Mouse (Mus musculus) kidney, embryonic 14.5 days (tissue): ENCODE measurements at regions not wholly inside any gene's neighbourhood (a gene's known extent, or its start where the extent isn't known, plus 50 kb on each side); places are given as distances from the start of the nearest gene placed in this dataset.

Experiments
- ATAC-seq: fragments of 200-750 bp; cut with Nextera tagmentation; 2 replicates; pipeline ENCODE4 v1.8.0; 2017; ENCODE audit warnings: moderate number of reproducible peaks, mild to moderate bottlenecking, moderate TSS enrichment, moderate library complexity; ENCODE audit not compliant: low FRiP score, low TSS enrichment
- H3K27ac ChIP-seq: fragments of 300-500 bp; sonication (generic); 2 replicates; pipeline ENCODE4 v1.5.1; 2014; ENCODE audit warnings: low read depth, mild to moderate bottlenecking, low read length, moderate library complexity, mixed read lengths
- H3K27me3 ChIP-seq: fragments of 300-500 bp; sonication (generic); 2 replicates; pipeline ENCODE4 v1.6.1; 2014; ENCODE audit warnings: mild to moderate bottlenecking, low read length; ENCODE audit not compliant: control insufficient read depth, insufficient read depth
- H3K36me3 ChIP-seq: fragments of 300-500 bp; sonication (generic); 2 replicates; pipeline ENCODE4 v1.6.1; 2014; ENCODE audit warnings: low read length, mixed read lengths; ENCODE audit not compliant: control insufficient read depth, insufficient read depth
- H3K4me1 ChIP-seq: fragments of 300-500 bp; sonication (generic); 2 replicates; pipeline ENCODE4 v1.6.1; 2014; ENCODE audit warnings: low read length, mixed read lengths; ENCODE audit not compliant: control insufficient read depth, insufficient read depth
- H3K4me2 ChIP-seq: fragments of 300-500 bp; sonication (generic); replicated peaks from 2 replicates; pipeline ENCODE4 v1.6.1; 2014; ENCODE audit warnings: low read depth, mild to moderate bottlenecking, low read length
- H3K4me3 ChIP-seq: fragments of 300-500 bp; sonication (generic); 2 replicates; pipeline ENCODE4 v1.5.1; 2014; ENCODE audit warnings: mild to moderate bottlenecking, low read length
- H3K9ac ChIP-seq: fragments of 300-500 bp; sonication (generic); 2 replicates; pipeline ENCODE4 v1.6.1; 2014; ENCODE audit warnings: low read depth, mild to moderate bottlenecking, low read length, moderate library complexity
- H3K9me3 ChIP-seq: fragments of 300-500 bp; sonication (generic); 2 replicates; pipeline ENCODE4 v1.6.1; 2016; ENCODE audit warnings: low read length; ENCODE audit not compliant: control insufficient read depth
- WGBS: fragments of 180-500 bp; shearing (Covaris S2); extraction: QIAGEN DNeasy Blood & Tissue Kit; methylation state at CpG from one replicate; pipeline ENCODE4 v1.1.7; 2014; 5-methylcytosine and 5-hydroxymethylcytosine counted together

DNA sequence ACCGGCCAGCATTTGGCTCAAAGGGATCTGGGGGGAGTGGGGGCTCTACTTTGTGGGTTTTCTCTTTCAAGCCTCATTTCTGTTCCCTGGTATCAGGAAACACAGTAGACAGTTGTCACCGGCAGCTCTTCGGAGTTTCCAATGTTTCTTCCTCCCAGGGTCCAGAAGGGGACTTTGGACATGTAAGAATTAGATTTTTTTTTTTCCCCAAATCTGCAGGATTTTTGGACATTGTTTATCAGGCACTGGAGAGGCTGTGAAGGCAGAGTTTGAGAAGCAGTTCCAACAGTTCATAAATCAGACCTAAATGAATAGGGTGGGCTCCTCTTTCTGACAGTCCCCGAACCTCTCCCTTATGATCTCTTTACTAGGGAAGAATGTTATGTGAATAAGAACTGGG, 270.4 kb downstream of the Mreg start:
- ATAC-seq = no peak

DNA sequence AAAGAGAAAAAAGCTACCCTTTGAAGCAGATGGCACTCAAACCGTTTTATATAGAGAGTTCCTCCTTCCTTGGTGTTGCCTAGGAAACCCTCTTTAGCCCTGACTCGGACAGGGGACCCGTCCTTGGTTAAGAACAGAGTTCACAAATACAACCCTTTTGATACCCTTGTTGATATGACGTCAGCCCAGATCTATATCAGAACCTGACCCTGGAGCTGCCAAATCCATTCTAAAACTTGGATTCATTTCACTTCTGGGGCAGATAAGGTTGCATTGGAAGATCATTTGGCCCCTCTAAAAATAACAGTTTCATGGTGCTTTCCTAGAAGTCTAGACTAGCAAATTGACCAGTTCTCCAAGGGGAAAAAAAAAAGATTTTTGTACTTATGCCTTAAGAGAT, 271.2 kb downstream of the Mreg start:
- 19% methylated on average over 4 of the region's 4 CpGs for WGBS
- Histone ChIP-seq H3K27me3 (no peaks in the 10 kb centered on the region), H3K4me2 (no peak overlapping the region)

More for the DNA sequence above, 270.4 kb downstream of the Mreg start:
- H3K36me3 ChIP-seq = no peaks in the 10 kb centered on the region
- no peak overlapping the region for H3K4me3 ChIP-seq
- H3K27me3 ChIP-seq = no peaks in the 10 kb centered on the region
- H3K27ac ChIP-seq = 0 out of 2 replicates have a peak overlapping the region, but pooled peaks have one; percentile 24
- H3K4me2 ChIP-seq = no peak overlapping the region
- H3K9ac ChIP-seq = no peak overlapping the region
- 47% methylated on average over 4 of the region's 4 CpGs for WGBS
- peaks cover 20% of the 10 kb centered on the region for H3K4me1 ChIP-seq
- H3K9me3 ChIP-seq = no peaks in the 10 kb centered on the region

DNA sequence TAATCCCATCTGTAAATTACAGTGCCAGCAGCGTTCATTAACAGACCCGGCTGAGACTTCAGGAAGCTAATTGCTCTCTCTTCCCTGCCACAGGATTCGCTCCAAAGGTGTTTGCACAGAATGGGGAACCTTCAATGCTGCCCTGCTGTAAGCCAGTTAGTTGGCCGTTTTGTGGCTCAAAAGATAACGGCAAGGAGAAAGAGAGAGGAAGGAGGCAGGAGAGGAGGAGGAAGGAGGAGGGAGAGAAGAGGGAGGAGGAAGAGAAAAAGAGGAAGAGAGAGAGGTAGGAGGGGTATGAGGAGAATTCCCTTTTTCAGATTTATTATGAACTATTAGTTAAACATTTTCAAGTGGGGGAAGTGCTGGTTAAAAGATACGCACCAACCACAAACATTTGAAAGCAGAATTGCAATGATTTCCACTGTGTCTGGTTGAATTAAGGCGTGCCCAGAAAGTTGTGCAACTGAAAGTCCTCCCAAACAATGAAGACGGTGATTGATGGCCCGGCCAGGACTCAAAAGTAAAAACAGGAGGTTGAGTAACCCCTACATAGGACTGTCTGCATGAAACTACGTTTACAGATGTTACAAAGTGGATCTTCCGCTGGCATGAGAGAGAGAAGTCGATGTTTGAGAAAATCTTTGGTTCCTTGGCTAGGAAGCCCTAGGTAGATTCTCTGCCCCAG, 273.6 kb downstream of the Mreg start:
- WGBS = 44% methylated on average over 12 of the region's 12 CpGs
- peaks cover 21% of the 10 kb centered on the region for H3K4me1 ChIP-seq
- no peaks in the 10 kb centered on the region for H3K36me3 ChIP-seq
- ATAC-seq = no peak
- H3K4me2 ChIP-seq = no peak overlapping the region; the same call in 1 of the 2 replicates
- no peak overlapping the region for H3K9ac ChIP-seq
- H3K27ac ChIP-seq = no peak overlapping the region
- H3K9me3 ChIP-seq = no peaks in the 10 kb centered on the region
- no peak overlapping the region for H3K4me3 ChIP-seq
- no peaks in the 10 kb centered on the region for H3K27me3 ChIP-seq

More for the DNA sequence above, 271.2 kb downstream of the Mreg start:
- H3K36me3 ChIP-seq = no peaks in the 10 kb centered on the region
- H3K4me3 ChIP-seq = no peak overlapping the region
- ATAC-seq = no peak
- no peak overlapping the region for H3K9ac ChIP-seq
- peaks cover 21% of the 10 kb centered on the region for H3K4me1 ChIP-seq
- H3K27ac ChIP-seq = no peak overlapping the region
- no peaks in the 10 kb centered on the region for H3K9me3 ChIP-seq

DNA sequence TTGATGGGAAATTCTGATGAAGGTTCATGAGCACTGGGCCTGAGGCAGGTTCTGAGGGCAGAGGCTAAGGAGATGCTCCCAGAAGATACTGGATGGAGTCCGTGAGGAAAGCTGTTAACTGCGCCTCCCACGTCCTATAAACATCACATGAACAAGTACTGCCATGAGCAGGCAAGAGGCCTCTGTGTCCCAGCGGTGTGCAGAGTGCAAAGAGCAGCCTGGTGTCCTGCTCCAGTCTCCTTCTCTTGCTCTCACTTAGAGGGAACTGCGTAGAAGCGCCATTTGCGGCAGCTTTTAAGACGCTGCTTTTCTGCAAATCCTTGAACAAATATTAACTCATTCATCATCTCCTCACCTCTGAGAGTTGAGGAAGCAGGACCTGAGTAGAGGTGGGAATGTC, 274.2 kb downstream of the Mreg start:
- H3K4me2 ChIP-seq = no peak overlapping the region; the same call in 1 of the 2 replicates
- H3K36me3 ChIP-seq = no peaks in the 10 kb centered on the region
- H3K27ac ChIP-seq = no peak overlapping the region
- no peak overlapping the region for H3K4me3 ChIP-seq
- WGBS = 30% methylated on average over 8 of the region's 8 CpGs
- no peaks in the 10 kb centered on the region for H3K27me3 ChIP-seq
- H3K9ac ChIP-seq = no peak overlapping the region
- peaks cover 21% of the 10 kb centered on the region for H3K4me1 ChIP-seq
- 0 out of 2 replicates have a peak, but pooled peaks have one; percentile 48 for ATAC-seq
- no peaks in the 10 kb centered on the region for H3K9me3 ChIP-seq

DNA sequence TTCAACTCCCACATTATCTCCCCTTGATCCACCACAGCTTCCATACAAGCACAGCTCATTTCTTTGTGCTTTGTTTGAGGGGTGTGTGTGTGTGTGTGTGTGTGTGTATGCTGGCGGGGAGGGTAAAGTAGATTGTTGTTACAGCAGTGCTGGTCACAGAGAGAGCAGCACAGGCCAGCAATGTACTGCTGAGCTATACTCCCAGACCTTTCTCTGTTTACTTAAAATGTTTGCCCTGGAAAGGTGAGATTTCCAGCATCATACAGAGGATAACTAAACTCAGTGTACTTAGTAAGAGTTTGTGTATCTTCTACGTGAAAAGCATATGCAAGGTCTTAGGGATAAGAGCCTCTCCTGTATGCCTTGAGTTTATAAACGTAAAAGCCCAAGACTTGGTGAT, 274.9 kb downstream of the Mreg start:
- Histone ChIP-seq H3K36me3 (no peaks in the 10 kb centered on the region), H3K9me3 (no peaks in the 10 kb centered on the region), H3K4me2 (no peak overlapping the region), H3K4me1 (peaks cover 21% of the 10 kb centered on the region), H3K4me3 (no peak overlapping the region), H3K27me3 (no peaks in the 10 kb centered on the region), H3K27ac (no peak overlapping the region), H3K9ac (no peak overlapping the region)
- no peak for ATAC-seq
- 58% methylated on average over 3 of the region's 3 CpGs for WGBS

DNA sequence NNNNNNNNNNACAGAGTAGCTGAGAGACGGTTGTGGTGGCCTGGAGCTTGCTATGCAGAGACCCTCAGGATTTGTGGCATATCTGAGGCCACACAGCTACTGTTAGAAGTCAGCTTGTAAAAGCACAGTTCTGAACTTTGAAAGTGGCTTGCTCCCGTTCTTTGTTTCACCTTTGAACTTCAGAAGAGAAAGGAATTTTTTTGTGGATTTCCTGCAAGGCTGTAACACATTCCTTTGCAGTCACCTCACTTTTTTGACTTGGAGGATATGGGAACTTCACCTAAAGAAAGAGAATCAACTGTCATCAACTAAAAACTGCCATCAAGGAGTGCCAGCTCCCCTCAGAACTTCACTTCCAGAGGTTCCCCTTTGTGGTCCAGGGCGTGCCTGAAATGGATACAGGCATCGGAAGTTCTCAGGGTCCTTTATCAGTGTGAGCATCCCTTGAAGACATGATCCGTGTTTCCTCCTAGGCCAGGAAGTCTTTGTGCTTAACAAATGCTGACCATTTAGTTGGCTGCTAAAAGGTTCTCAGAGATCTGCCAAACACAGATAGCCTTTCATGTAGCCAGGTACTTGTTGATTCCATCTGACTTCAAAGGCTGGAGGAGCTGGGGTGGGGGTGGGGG, 275.5 kb downstream of the Mreg start:
- Histone ChIP-seq H3K9ac (no peak overlapping the region), H3K27me3 (no peaks in the 10 kb centered on the region), H3K36me3 (no peaks in the 10 kb centered on the region), H3K27ac (no peak overlapping the region), H3K4me3 (no peak overlapping the region), H3K4me1 (peaks cover 21% of the 10 kb centered on the region), H3K4me2 (no peak overlapping the region), H3K9me3 (no peaks in the 10 kb centered on the region)
- no peak for ATAC-seq
- 32% methylated on average over 5 of the region's 5 CpGs for WGBS

DNA sequence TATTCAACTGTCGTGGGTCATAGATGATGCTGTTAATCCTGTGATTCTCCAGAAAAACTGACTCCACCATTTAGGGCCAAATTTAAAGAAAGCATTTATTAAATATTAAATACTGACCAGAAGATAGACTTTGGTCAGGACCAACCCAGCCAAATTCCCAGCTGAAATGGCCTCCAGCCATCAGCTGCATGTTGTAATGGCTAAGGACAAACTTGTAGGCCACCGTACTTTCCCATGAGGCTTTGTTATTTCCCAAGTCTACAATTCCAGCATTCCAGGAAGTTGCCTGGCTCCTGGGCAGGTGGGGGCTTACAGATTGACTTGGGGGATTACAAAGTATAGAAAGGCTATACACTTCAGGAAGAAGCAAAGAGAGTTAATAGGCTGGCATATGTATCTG, 272.5 kb upstream of the Fn1 start:
- Histone ChIP-seq H3K9ac (no peak overlapping the region), H3K4me1 (no peaks in the 10 kb centered on the region), H3K4me2 (no peak overlapping the region), H3K4me3 (no peak overlapping the region), H3K27ac (no peak overlapping the region), H3K9me3 (no peaks in the 10 kb centered on the region), H3K27me3 (no peaks in the 10 kb centered on the region), H3K36me3 (no peaks in the 10 kb centered on the region)
- no peak for ATAC-seq
- WGBS = 90% methylated on average over 2 of the region's 2 CpGs

DNA sequence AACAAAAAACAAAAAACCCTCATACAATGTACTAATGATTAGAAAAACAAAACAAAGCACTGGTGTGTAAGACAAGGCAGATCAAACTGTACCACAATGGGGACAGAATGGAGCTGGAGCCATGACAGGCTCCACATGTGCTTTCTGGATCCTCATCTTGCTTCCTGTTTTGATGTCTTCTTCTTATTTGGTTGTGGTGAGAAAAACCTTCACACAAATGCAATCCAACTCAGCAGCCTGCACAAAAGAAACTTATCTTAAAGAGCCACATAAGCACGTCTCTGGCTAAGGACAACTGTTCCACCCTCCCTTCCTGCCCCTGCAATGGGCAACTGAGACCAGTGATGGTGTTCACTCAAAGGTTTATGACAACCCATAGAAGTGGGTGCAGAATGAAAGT, 271.9 kb upstream of the Fn1 start:
- Histone ChIP-seq H3K27ac (no peak overlapping the region), H3K27me3 (no peaks in the 10 kb centered on the region), H3K4me3 (no peak overlapping the region), H3K4me1 (no peaks in the 10 kb centered on the region), H3K9ac (no peak overlapping the region), H3K9me3 (no peaks in the 10 kb centered on the region), H3K36me3 (no peaks in the 10 kb centered on the region), H3K4me2 (no peak overlapping the region)
- ATAC-seq = no peak
- 68% methylated on average over 1 of the region's 1 CpGs for WGBS

DNA sequence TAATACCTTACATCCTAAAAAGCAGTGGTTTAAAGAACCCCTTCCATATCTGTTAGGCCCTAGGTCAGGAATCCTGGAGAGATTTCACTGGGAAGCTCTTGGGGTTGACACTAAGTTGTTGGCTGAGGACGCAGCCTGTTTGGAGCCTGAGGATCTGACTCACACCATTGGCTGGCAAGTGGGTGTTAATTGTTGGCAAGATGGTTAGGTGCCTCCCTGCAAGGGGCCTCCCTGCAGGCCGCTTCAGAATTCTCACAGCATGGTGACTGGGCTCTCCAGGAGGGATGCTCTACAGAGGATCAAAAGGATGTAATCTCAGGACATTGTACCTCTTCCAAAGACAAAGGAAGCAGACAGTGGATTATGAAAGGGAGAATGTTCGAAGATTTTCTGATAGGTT, 270.7 kb upstream of the Fn1 start:
- no peaks in the 10 kb centered on the region for H3K36me3 ChIP-seq
- no peak for ATAC-seq
- no peak overlapping the region for H3K4me3 ChIP-seq
- H3K27me3 ChIP-seq = no peaks in the 10 kb centered on the region
- no peak overlapping the region for H3K27ac ChIP-seq
- no peaks in the 10 kb centered on the region for H3K4me1 ChIP-seq
- 51% methylated on average over 3 of the region's 3 CpGs for WGBS
- H3K9ac ChIP-seq = no peak overlapping the region
- no peak overlapping the region for H3K4me2 ChIP-seq
- no peaks in the 10 kb centered on the region for H3K9me3 ChIP-seq
